Mouse (Mus musculus): ENCODE measurements around the gene Rnaset2a. TPM values are rescaled to one million over a fixed set of nuclear protein-coding genes. Genes with fewer than 3 reads are reported as not detected.
"Not testable (repeated sequence)": the region's sequence is repeated elsewhere in the genome, so short reads cannot be mapped to it uniquely, and the experiment has no call there.

Rnaset2a gene
- polyA plus RNA-seq, 1 experiment from 2014 or later: 35.2 TPM

- not testable (repeated sequence) for H3K9me3 ChIP-seq (ENCODE audit: control insufficient read depth, low read length); H3K27ac ChIP-seq (ENCODE audit: low read depth); H3K4me1 ChIP-seq (replicated peaks; ENCODE audit: control insufficient read depth, insufficient read depth, low read length); H3K36me3 ChIP-seq (ENCODE audit: control insufficient read depth, insufficient read depth, low read length); H3K27me3 ChIP-seq (replicated peaks; ENCODE audit: control insufficient read depth, insufficient read depth, low read length); H3K9ac ChIP-seq (ENCODE audit: low read length); H3K4me3 ChIP-seq (ENCODE audit: low read depth, low read length); DNase-seq (ENCODE audit: low spot score); ATAC-seq (replicated peaks; ENCODE audit: low FRiP score, low TSS enrichment, low read depth); H3K4me2 ChIP-seq (ENCODE audit: low read length)
- WGBS: no CpG with 5 or more reads among the region's 6 CpGs
Observed at GRCm38 (mm10) chr17:8124586-8124985, 23.3 kb downstream of the Rnaset2a start.

DNA sequence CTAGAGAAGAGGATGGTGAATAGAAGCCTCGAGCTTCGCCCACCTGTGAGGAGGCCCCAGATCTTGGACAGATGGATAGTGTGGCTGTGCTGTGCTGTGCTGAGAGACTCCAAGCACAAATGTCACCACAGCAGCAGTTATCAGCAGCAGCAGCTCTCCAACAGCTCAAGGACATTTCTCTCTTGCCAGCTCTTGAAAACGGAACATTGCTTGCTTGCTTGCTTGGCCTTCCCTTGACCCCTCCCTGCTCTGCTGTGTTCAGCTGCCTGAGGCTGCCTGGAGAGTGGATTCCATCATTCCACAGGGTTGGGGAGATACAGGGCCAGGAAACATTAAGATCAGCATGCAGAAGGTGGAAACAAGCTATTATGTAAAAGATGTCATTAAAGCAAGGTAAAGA is 24.9 kb downstream of the Rnaset2a start:
- H3K27ac ChIP-seq (ENCODE audit: low read depth); H3K9ac ChIP-seq (ENCODE audit: low read length); H3K4me1 ChIP-seq (replicated peaks; ENCODE audit: control insufficient read depth, insufficient read depth, low read length); H3K36me3 ChIP-seq (ENCODE audit: control insufficient read depth, insufficient read depth, low read length); H3K27me3 ChIP-seq (replicated peaks; ENCODE audit: control insufficient read depth, insufficient read depth, low read length); ATAC-seq (replicated peaks; ENCODE audit: low FRiP score, low TSS enrichment, low read depth); H3K9me3 ChIP-seq (ENCODE audit: control insufficient read depth, low read length); DNase-seq (ENCODE audit: low spot score); H3K4me2 ChIP-seq (ENCODE audit: low read length); H3K4me3 ChIP-seq (ENCODE audit: low read depth, low read length): not testable (repeated sequence)
- no CpG with 5 or more reads among the region's 3 CpGs for WGBS

- not testable (repeated sequence) for H3K9ac ChIP-seq (ENCODE audit: low read length); H3K4me3 ChIP-seq (ENCODE audit: low read depth, low read length); H3K27ac ChIP-seq (ENCODE audit: low read depth); H3K27me3 ChIP-seq (replicated peaks; ENCODE audit: control insufficient read depth, insufficient read depth, low read length); H3K4me1 ChIP-seq (replicated peaks; ENCODE audit: control insufficient read depth, insufficient read depth, low read length); DNase-seq (ENCODE audit: low spot score); H3K9me3 ChIP-seq (ENCODE audit: control insufficient read depth, low read length); ATAC-seq (replicated peaks; ENCODE audit: low FRiP score, low TSS enrichment, low read depth); H3K36me3 ChIP-seq (ENCODE audit: control insufficient read depth, insufficient read depth, low read length); H3K4me2 ChIP-seq (ENCODE audit: low read length)
- WGBS: no CpG with 5 or more reads among the region's 6 CpGs
Observed at GRCm38 (mm10) chr17:8116928-8117327, 31.0 kb downstream of the Rnaset2a start.

GRCm38 (mm10) chr17:8116378-8116777 is 31.5 kb downstream of the Rnaset2a start:
- H3K27me3 ChIP-seq (replicated peaks; ENCODE audit: control insufficient read depth, insufficient read depth, low read length); ATAC-seq (replicated peaks; ENCODE audit: low FRiP score, low TSS enrichment, low read depth); H3K27ac ChIP-seq (ENCODE audit: low read depth); H3K4me1 ChIP-seq (replicated peaks; ENCODE audit: control insufficient read depth, insufficient read depth, low read length); H3K9ac ChIP-seq (ENCODE audit: low read length); H3K36me3 ChIP-seq (ENCODE audit: control insufficient read depth, insufficient read depth, low read length); DNase-seq (ENCODE audit: low spot score); H3K4me3 ChIP-seq (ENCODE audit: low read depth, low read length); H3K4me2 ChIP-seq (ENCODE audit: low read length); H3K9me3 ChIP-seq (ENCODE audit: control insufficient read depth, low read length): not testable (repeated sequence)
- 81% methylated on average over 6 of the region's 11 CpGs for WGBS

GRCm38 (mm10) chr17:8112199-8112598 is 35.7 kb downstream of the Rnaset2a start:
- not testable (repeated sequence) for H3K9ac ChIP-seq (ENCODE audit: low read length)

GRCm38 (mm10) chr17:8101297-8101609 is 46.6 kb downstream of the Rnaset2a start:
- 62% methylated on average over 2 of the region's 6 CpGs for WGBS
- not testable (repeated sequence) for H3K4me3 ChIP-seq (ENCODE audit: low read depth, low read length); ATAC-seq (replicated peaks; ENCODE audit: low FRiP score, low TSS enrichment, low read depth); H3K9ac ChIP-seq (ENCODE audit: low read length); H3K27me3 ChIP-seq (replicated peaks; ENCODE audit: control insufficient read depth, insufficient read depth, low read length); H3K36me3 ChIP-seq (ENCODE audit: control insufficient read depth, insufficient read depth, low read length); H3K4me2 ChIP-seq (ENCODE audit: low read length); H3K9me3 ChIP-seq (ENCODE audit: control insufficient read depth, low read length); DNase-seq (ENCODE audit: low spot score); H3K27ac ChIP-seq (ENCODE audit: low read depth); H3K4me1 ChIP-seq (replicated peaks; ENCODE audit: control insufficient read depth, insufficient read depth, low read length)

More at GRCm38 (mm10) chr17:8112199-8112598, 35.7 kb downstream of the Rnaset2a start:
- not testable (repeated sequence) for H3K9me3 ChIP-seq (ENCODE audit: control insufficient read depth, low read length); DNase-seq (ENCODE audit: low spot score); H3K27ac ChIP-seq (ENCODE audit: low read depth); H3K4me3 ChIP-seq (ENCODE audit: low read depth, low read length); H3K27me3 ChIP-seq (replicated peaks; ENCODE audit: control insufficient read depth, insufficient read depth, low read length); H3K36me3 ChIP-seq (ENCODE audit: control insufficient read depth, insufficient read depth, low read length); H3K4me1 ChIP-seq (replicated peaks; ENCODE audit: control insufficient read depth, insufficient read depth, low read length); ATAC-seq (replicated peaks; ENCODE audit: low FRiP score, low TSS enrichment, low read depth); H3K4me2 ChIP-seq (ENCODE audit: low read length)
- WGBS: no CpG with 5 or more reads among the region's 1 CpGs

DNA sequence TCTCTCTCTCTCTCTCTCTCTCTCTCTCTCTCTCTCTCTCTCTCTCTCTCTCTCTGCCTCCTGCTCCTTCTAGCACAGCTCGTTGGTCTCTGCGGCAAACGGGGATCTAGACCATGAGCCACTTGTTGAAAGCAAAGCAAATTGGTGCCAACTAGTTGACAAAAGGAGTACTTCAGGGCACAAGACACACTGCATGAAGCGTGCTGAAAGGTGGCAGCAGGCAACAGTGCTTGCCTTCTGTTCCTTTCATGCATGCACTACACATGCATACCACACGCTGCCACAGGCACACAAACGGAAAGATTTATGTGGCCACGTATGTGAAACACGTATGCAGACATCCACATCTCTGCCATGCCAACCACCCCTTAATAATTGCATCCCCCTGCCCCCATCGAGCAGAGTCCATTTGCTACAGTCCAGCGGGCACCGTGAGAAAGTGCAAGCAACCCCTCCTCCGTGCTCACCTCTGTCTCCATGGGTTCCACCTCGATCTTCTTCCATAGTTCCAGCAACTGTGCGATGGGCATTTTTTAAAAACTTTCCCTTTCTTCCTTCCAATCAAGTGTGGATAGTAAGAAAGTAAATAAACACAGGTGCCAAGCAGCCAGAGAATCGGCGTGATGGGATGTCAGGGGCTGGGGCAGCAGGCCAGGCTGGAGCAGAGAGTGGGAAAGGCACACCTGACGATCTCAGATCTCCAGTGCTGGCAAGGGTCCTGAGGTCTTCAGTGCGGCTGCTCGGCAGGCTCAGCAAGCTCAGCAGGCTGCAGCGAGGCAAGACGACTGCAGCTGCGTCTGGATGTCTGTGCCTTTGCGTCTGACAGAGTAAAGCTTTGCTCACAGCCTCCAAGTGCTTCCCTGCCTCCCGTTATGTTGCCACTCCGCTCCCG is 47.2 kb downstream of the Rnaset2a start:
- ATAC-seq (replicated peaks; ENCODE audit: low FRiP score, low TSS enrichment, low read depth); H3K4me2 ChIP-seq (ENCODE audit: low read length); H3K4me1 ChIP-seq (replicated peaks; ENCODE audit: control insufficient read depth, insufficient read depth, low read length); H3K9ac ChIP-seq (ENCODE audit: low read length); H3K27ac ChIP-seq (ENCODE audit: low read depth); H3K4me3 ChIP-seq (ENCODE audit: low read depth, low read length); H3K36me3 ChIP-seq (ENCODE audit: control insufficient read depth, insufficient read depth, low read length); H3K27me3 ChIP-seq (replicated peaks; ENCODE audit: control insufficient read depth, insufficient read depth, low read length); DNase-seq (ENCODE audit: low spot score); H3K9me3 ChIP-seq (ENCODE audit: control insufficient read depth, low read length): not testable (repeated sequence)
- 53% methylated on average over 6 of the region's 26 CpGs for WGBS

DNA sequence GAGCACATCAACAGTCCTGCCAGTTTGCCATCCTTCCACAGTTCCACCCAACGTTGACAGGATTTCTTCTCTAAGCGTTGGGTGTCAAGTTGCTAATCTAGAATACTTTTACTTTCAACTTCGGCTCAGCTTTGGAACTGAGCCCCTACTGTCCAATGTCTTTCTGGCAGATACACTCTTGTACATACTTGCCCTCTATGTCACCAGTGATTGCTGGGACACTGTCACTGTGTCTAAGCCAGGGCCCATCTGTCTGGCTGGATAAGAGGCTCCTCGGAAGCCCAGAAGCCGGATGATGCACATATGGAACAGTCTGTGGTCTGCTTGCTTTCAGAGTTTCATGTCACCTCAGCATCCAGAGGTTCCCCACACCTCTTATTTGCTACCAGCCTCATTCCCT is 51.7 kb downstream of the Rnaset2a start:
- DNase-seq (ENCODE audit: low spot score); H3K4me1 ChIP-seq (replicated peaks; ENCODE audit: control insufficient read depth, insufficient read depth, low read length); ATAC-seq (replicated peaks; ENCODE audit: low FRiP score, low TSS enrichment, low read depth); H3K27me3 ChIP-seq (replicated peaks; ENCODE audit: control insufficient read depth, insufficient read depth, low read length); H3K27ac ChIP-seq (ENCODE audit: low read depth); H3K4me3 ChIP-seq (ENCODE audit: low read depth, low read length); H3K4me2 ChIP-seq (ENCODE audit: low read length); H3K36me3 ChIP-seq (ENCODE audit: control insufficient read depth, insufficient read depth, low read length); H3K9ac ChIP-seq (ENCODE audit: low read length); H3K9me3 ChIP-seq (ENCODE audit: control insufficient read depth, low read length): not testable (repeated sequence)
- WGBS: 64% methylated on average over 3 of the region's 5 CpGs

DNA sequence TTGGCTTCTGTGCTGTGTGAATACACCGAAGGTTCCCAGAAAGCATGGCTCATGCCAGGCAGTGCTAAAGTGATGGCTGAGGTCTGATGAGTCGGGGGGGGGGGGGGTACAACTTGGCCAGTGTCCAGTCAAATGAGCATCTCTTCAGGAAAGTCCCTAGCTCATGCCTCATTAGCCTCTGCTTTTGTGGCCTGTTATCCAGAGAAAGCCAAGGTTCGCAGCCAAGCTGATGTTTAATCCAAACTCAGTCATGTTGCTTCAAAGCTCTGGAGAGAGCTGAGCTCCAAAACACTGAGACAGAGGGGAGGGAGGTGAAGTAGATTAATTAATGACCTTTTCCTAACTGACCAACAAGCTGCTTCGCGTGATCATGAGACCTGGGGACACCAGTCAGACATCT is 52.2 kb downstream of the Rnaset2a start:
- 77% methylated on average over 3 of the region's 5 CpGs for WGBS
- DNase-seq (ENCODE audit: low spot score); ATAC-seq (replicated peaks; ENCODE audit: low FRiP score, low TSS enrichment, low read depth): not testable (repeated sequence)

More for the DNA sequence above, 52.2 kb downstream of the Rnaset2a start:
- not testable (repeated sequence) for H3K27me3 ChIP-seq (replicated peaks; ENCODE audit: control insufficient read depth, insufficient read depth, low read length); H3K9ac ChIP-seq (ENCODE audit: low read length); H3K4me2 ChIP-seq (ENCODE audit: low read length); H3K27ac ChIP-seq (ENCODE audit: low read depth); H3K4me1 ChIP-seq (replicated peaks; ENCODE audit: control insufficient read depth, insufficient read depth, low read length); H3K4me3 ChIP-seq (ENCODE audit: low read depth, low read length); H3K9me3 ChIP-seq (ENCODE audit: control insufficient read depth, low read length); H3K36me3 ChIP-seq (ENCODE audit: control insufficient read depth, insufficient read depth, low read length)
